Mouse (Mus musculus) gastrocnemius, adult 18-20 months (tissue): ENCODE results near the gene Gprc5c. TPM values are rescaled to one million over a fixed set of nuclear protein-coding genes. Genes with fewer than 3 reads are reported as not detected.
"Not testable (repeated sequence)": the region's sequence is repeated elsewhere in the genome, so short reads cannot be mapped to it uniquely, and the experiment has no call there.

Experiments used
- DNase-seq: peaks from one replicate; pipeline ENCODE4 v3.0.0; 2021; ENCODE audit warnings: low spot score
- total RNA-seq, 2 experiments: library from RNA; stranded (reverse); gene quantifications; 2 replicates each; pipeline ENCODE4 v1.2.3; 2021

Gprc5c gene
- total RNA-seq, 2 experiments from 2014 or later: 39.7 to 43.7 TPM

DNA sequence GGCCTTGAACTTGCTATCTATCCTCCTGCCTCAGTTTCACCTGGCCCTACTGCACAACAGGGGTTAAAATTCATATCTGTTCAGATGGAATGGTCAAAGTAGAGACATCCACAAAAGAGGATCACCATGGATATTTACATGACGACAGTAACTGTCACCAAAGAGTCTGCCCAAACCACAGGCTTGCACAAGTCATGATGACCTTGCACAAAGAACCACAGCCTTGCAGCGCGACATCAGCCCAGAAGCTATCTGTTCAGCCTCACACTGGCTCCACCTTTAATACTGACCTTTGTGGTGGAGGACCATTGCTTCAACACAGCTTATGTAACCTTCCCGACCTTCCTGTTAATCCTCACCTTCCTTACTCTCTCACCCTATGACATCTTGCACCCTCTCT lies 56.6 kb downstream of the Gprc5c start:
- DNase-seq: no peak

DNA sequence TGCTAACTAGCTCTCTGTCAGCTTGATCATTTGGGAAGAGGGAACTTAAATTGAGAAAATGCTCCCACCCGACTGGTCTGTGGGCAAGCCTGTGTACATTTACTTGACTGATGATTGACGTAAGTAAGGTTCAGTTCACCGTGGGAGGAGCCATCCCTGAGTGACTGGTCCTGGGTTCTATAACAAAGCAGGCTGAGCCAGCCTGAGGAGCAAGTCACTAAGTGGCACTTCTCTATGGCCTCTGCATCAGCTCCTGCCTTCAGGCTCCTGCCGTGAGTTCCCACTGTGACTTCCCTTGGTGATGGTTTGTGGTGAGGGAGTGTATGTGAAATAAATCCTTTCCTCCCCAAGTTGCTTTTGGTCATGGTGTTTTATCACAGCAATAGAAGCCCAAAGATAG lies 57.1 kb downstream of the Gprc5c start:
- no peak for DNase-seq

GRCm38 (mm10) chr11:114909538-114909937 lies 58.6 kb downstream of the Gprc5c start:
- not testable (repeated sequence) for DNase-seq

DNA sequence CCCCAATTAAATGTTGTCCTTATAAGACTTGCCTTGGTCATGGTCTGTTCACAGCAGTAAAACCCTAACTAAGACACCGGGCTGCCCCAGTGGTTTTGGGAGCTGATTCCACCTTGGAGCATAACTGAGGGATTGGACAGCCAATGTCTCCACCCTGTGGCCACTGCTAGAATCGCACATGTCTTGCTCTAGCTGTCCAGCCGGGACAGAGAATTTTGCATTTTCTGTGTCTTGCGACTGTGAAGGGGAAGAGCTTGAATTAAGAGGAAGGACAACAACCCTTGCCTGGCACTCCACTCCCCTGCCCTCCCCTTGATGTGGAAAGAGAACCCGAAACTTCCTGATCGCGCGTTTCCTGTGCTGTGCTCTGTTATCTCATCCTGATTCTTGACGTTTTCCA lies 61.9 kb downstream of the Gprc5c start:
- peak; percentile 71 for DNase-seq

DNA sequence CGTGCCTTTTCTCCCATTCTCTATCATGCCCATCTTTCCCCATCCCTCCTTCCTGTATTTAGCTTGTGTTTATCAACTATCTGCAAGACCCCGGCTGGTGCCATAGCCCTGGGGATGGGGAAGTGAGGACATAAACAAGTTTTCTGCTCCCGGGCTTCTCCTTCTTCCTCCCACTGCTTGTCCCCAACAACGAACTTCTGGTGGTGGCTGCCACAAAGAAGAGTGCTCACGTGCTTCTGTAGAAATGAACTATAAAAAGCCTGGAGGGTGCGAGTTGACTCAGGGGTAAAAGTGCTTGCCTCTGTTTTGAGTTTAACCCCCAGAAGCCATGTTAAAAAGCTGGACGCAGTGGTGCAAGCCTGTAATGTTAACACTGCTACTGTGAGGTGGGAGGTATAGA lies 64.0 kb downstream of the Gprc5c start:
- no peak for DNase-seq

- no peak for DNase-seq
Measured at GRCm38 (mm10) chr11:114917120-114917519, 66.2 kb downstream of the Gprc5c start.

Other genes starting within 250 kb of the Gprc5c start
- 100 to 1,000 TPM; 619 to 713 TPM for gene Rpl38, start 182.6 kb upstream of the Gprc5c start, total RNA-seq
- 10 to 100 TPM; 15.6 to 16.7 TPM for gene Ttyh2, start 175.7 kb upstream of the Gprc5c start, total RNA-seq
- under 1 TPM; 0.07 to 0.12 TPM for gene Dnaic2, start 123.7 kb upstream of the Gprc5c start, total RNA-seq
- gene Kif19a, start 85.8 kb upstream of the Gprc5c start, total RNA-seq: 1 to 10 TPM in 1 of 2 experiments, under 1 TPM in 1; 0.57 to 1.1 TPM
- not detected for gene Btbd17, start 55.2 kb upstream of the Gprc5c start, total RNA-seq
- gene Gpr142, start 52.2 kb upstream of the Gprc5c start, total RNA-seq: not detected
- gene Cd300a, start 38.9 kb downstream of the Gprc5c start, total RNA-seq: under 1 TPM; 0.59 to 0.81 TPM
- under 1 TPM; 0.09 to 0.24 TPM for gene Cd300lb, start 83.2 kb downstream of the Gprc5c start, total RNA-seq
- not detected for gene Cd300c, start 118.0 kb downstream of the Gprc5c start, total RNA-seq
- under 1 TPM; 0.11 to 0.33 TPM for gene Cd300ld, start 138.8 kb downstream of the Gprc5c start, total RNA-seq
- gene Cd300c2, start 150.7 kb downstream of the Gprc5c start, total RNA-seq: under 1 TPM; 0.21 to 0.32 TPM
- gene Cd300ld2, start 165.0 kb downstream of the Gprc5c start, total RNA-seq: not detected
- gene Cd300ld4, start 175.9 kb downstream of the Gprc5c start, total RNA-seq: not detected
- gene Cd300ld5, start 186.6 kb downstream of the Gprc5c start, total RNA-seq: 1 to 10 TPM in 1 of 2 experiments, not detected in 1; 2.7 TPM
- 1 to 10 TPM; 1.8 to 2.0 TPM for gene Cd300ld3, start 197.3 kb downstream of the Gprc5c start, total RNA-seq
- not detected for gene Cd300e, start 211.0 kb downstream of the Gprc5c start, total RNA-seq
- gene Rab37, start 240.3 kb downstream of the Gprc5c start, total RNA-seq: under 1 TPM in 1 of 2 experiments, not detected in 1; 0.36 TPM